Mouse (Mus musculus): ENCODE results near the gene Olfr1286. TPM values are rescaled to one million over a fixed set of nuclear protein-coding genes. Genes with fewer than 3 reads are reported as not detected.

Olfr1286 gene
- not detected in 2 replicates for polyA plus RNA-seq (2015; fragmentation: Nextera tagmentation; extraction: Ambion mirVana)

GRCm38 (mm10) chr2:111422931-111423330 lies at the start of gene Olfr1286:
Gene Olfr1286, minus strand, starts transcription at chr2:111423115.
- Histone ChIP-seq H3K4me1 (replicated peaks) (no peaks in the 10 kb centered on the region), H3K9ac (replicated peaks) (no peak within 1 kb of the TSS), H3K4me2 (replicated peaks) (no peak within 1 kb of the TSS), H3K4me3 (replicated peaks) (no peak within 1 kb of the TSS), H3K27me3 (no peaks in the 10 kb centered on the region), H3K27ac (no peak within 1 kb of the TSS), H3K36me3 (no peaks in the 10 kb centered on the region), H3K9me3 (no peaks in the 10 kb centered on the region)
- 56% methylated on average over 1 of the region's 1 CpGs for WGBS
- no peak for ATAC-seq

GRCm38 (mm10) chr2:111448842-111449241 lies 25.9 kb upstream of the Olfr1286 start, which contains the start of gene Olfr1287:
Gene Olfr1287, plus strand, starts transcription at chr2:111449142.
- H3K27ac ChIP-seq, result no peak within 1 kb of the TSS
- WGBS, result 81% methylated on average over 1 of the region's 1 CpGs

GRCm38 (mm10) chr2:111375222-111375621 lies 47.7 kb downstream of the Olfr1286 start, which contains the start of gene Olfr1284:
Gene Olfr1284, plus strand, starts transcription at chr2:111375522.
- H3K4me2 ChIP-seq (replicated peaks), result no peak within 1 kb of the TSS
- H3K27ac ChIP-seq, result no peak within 1 kb of the TSS
- no peak within 1 kb of the TSS for H3K9ac ChIP-seq (replicated peaks)
- no peak within 1 kb of the TSS for H3K4me3 ChIP-seq (replicated peaks)
- H3K27me3 ChIP-seq, result no peaks in the 10 kb centered on the region
- H3K9me3 ChIP-seq, result no peaks in the 10 kb centered on the region
- 92% methylated on average over 1 of the region's 1 CpGs for WGBS
- ATAC-seq, result no peak
- no peaks in the 10 kb centered on the region for H3K36me3 ChIP-seq
- H3K4me1 ChIP-seq (replicated peaks), result no peaks in the 10 kb centered on the region

More at GRCm38 (mm10) chr2:111448842-111449241, 25.9 kb upstream of the Olfr1286 start, which contains the start of gene Olfr1287:
- no peak for ATAC-seq
- no peak within 1 kb of the TSS for H3K9ac ChIP-seq (replicated peaks)
- no peaks in the 10 kb centered on the region for H3K9me3 ChIP-seq
- no peaks in the 10 kb centered on the region for H3K27me3 ChIP-seq
- no peak within 1 kb of the TSS for H3K4me3 ChIP-seq (replicated peaks)
- H3K4me2 ChIP-seq (replicated peaks), result no peak within 1 kb of the TSS
- H3K36me3 ChIP-seq, result no peaks in the 10 kb centered on the region
- H3K4me1 ChIP-seq (replicated peaks), result no peaks in the 10 kb centered on the region

Other genes with a start within 250 kb of the Olfr1286 start
- gene 4930430A15Rik, start 193.5 kb downstream of the Olfr1286 start, polyA plus RNA-seq (2015; fragmentation: Nextera tagmentation; extraction: Ambion mirVana), result not detected in 2 replicates
- not detected in 2 replicates for gene Olfr1275, start 187.8 kb downstream of the Olfr1286 start, polyA plus RNA-seq (2015; fragmentation: Nextera tagmentation; extraction: Ambion mirVana)
- not detected in 2 replicates for gene Olfr1276, start 168.6 kb downstream of the Olfr1286 start, polyA plus RNA-seq (2015; fragmentation: Nextera tagmentation; extraction: Ambion mirVana)
- gene Olfr1277, start 149.0 kb downstream of the Olfr1286 start, polyA plus RNA-seq (2015; fragmentation: Nextera tagmentation; extraction: Ambion mirVana), result not detected in 2 replicates
- not detected in 2 replicates for gene Olfr1278, start 133.0 kb downstream of the Olfr1286 start, polyA plus RNA-seq (2015; fragmentation: Nextera tagmentation; extraction: Ambion mirVana)
- gene Olfr1279, start 122.5 kb downstream of the Olfr1286 start, polyA plus RNA-seq (2015; fragmentation: Nextera tagmentation; extraction: Ambion mirVana), result not detected in 2 replicates
- not detected in 2 replicates for gene Olfr1280, start 109.1 kb downstream of the Olfr1286 start, polyA plus RNA-seq (2015; fragmentation: Nextera tagmentation; extraction: Ambion mirVana)
- gene Olfr1281, start 96.6 kb downstream of the Olfr1286 start, polyA plus RNA-seq (2015; fragmentation: Nextera tagmentation; extraction: Ambion mirVana), result not detected in 2 replicates
- not detected in 2 replicates for gene Olfr1282, start 87.0 kb downstream of the Olfr1286 start, polyA plus RNA-seq (2015; fragmentation: Nextera tagmentation; extraction: Ambion mirVana)
- not detected in 2 replicates for gene Olfr1283, start 56.3 kb downstream of the Olfr1286 start, polyA plus RNA-seq (2015; fragmentation: Nextera tagmentation; extraction: Ambion mirVana)
- gene Olfr1284, start 47.6 kb downstream of the Olfr1286 start, polyA plus RNA-seq (2015; fragmentation: Nextera tagmentation; extraction: Ambion mirVana), result not detected in 2 replicates
- not detected in 2 replicates for gene Olfr1287, start 26.0 kb upstream of the Olfr1286 start, polyA plus RNA-seq (2015; fragmentation: Nextera tagmentation; extraction: Ambion mirVana)
- not detected in 2 replicates for gene Olfr1288, start 51.0 kb upstream of the Olfr1286 start, polyA plus RNA-seq (2015; fragmentation: Nextera tagmentation; extraction: Ambion mirVana)
- not detected in 2 replicates for gene Olfr1289, start 57.7 kb upstream of the Olfr1286 start, polyA plus RNA-seq (2015; fragmentation: Nextera tagmentation; extraction: Ambion mirVana)
- gene Olfr1290, start 70.7 kb upstream of the Olfr1286 start, polyA plus RNA-seq (2015; fragmentation: Nextera tagmentation; extraction: Ambion mirVana), result not detected in 2 replicates
- not detected in 2 replicates for gene Olfr1291-ps1, start 74.1 kb upstream of the Olfr1286 start, polyA plus RNA-seq (2015; fragmentation: Nextera tagmentation; extraction: Ambion mirVana)
- not detected in 2 replicates for gene Olfr1293-ps, start 102.1 kb upstream of the Olfr1286 start, polyA plus RNA-seq (2015; fragmentation: Nextera tagmentation; extraction: Ambion mirVana)
- not detected in 2 replicates for gene Olfr1294, start 117.2 kb upstream of the Olfr1286 start, polyA plus RNA-seq (2015; fragmentation: Nextera tagmentation; extraction: Ambion mirVana)
- not detected in 2 replicates for gene Olfr1295, start 146.6 kb upstream of the Olfr1286 start, polyA plus RNA-seq (2015; fragmentation: Nextera tagmentation; extraction: Ambion mirVana)
- gene Olfr1297, start 203.4 kb upstream of the Olfr1286 start, polyA plus RNA-seq (2015; fragmentation: Nextera tagmentation; extraction: Ambion mirVana), result not detected in 2 replicates
- gene Olfr1298, start 226.1 kb upstream of the Olfr1286 start, polyA plus RNA-seq (2015; fragmentation: Nextera tagmentation; extraction: Ambion mirVana), result not detected in 2 replicates
- not detected in 2 replicates for gene Olfr1299, start 238.3 kb upstream of the Olfr1286 start, polyA plus RNA-seq (2015; fragmentation: Nextera tagmentation; extraction: Ambion mirVana)

Measured in midbrain, embryonic 13.5 days (tissue).